Mouse (Mus musculus) gastrocnemius, adult 8-10 months (tissue): ENCODE data around the gene Gm43517. TPM values are rescaled to one million over a fixed set of nuclear protein-coding genes. Genes with fewer than 3 reads are reported as not detected.

Experiments
- DNase-seq, 2 experiments: peaks; one replicate each; pipeline ENCODE4 v3.0.0; 2022; ENCODE audit warnings: low spot score in 2 of 2
- total RNA-seq, 4 experiments: library from RNA; stranded (reverse); gene quantifications; 2 replicates each; pipeline ENCODE4 v1.2.4; 2022

Gene Gm43517
- total RNA-seq, 4 experiments from 2014 or later: not detected

DNA sequence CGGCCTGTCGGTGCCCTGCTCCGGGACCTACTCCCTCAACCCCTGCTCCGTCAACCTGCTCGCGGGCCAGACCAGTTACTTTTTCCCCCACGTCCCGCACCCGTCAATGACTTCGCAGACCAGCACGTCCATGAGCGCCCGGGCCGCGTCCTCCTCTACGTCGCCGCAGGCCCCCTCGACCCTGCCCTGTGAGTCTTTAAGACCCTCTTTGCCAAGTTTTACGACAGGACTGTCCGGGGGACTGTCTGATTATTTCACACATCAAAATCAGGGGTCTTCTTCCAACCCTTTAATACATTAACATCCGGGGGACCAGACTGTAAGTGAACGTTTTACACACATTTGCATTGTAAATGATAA, 637 bp downstream of the Gm43517 start:
- no peak for DNase-seq

DNA sequence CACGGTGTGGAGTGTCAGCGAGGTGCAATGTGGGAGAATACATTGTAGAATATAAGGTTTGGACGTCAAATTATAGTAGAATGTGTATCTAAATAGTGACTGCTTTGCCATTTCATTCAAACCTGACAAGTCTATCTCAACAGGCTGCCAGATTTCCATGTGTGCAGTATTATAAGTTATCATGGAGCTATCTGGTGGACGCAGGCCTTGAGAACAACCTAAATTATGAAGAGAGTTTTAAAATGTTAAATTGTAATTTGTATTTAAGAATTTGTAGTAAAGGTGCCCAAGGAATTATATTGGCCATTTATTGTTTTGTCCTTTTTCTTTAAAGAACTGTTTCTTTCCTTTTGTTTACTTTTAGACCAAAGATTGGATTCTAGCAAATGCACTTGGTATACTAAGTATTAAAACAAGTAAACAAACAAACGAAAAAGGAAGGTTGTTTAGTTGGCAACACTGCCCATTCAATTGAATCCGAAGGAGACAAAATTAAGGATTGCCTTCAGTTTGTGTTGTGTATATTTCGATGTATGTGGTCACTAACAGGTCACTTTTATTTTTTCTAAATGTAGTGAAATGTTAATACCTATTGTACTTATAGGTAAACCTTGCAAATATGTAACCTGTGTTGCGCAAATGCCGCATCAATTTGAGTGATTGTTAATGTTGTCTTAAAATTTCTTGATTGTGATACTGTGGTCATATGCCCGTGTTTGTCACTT, 1.3 kb downstream of the Gm43517 start:
- no peak for DNase-seq

DNA sequence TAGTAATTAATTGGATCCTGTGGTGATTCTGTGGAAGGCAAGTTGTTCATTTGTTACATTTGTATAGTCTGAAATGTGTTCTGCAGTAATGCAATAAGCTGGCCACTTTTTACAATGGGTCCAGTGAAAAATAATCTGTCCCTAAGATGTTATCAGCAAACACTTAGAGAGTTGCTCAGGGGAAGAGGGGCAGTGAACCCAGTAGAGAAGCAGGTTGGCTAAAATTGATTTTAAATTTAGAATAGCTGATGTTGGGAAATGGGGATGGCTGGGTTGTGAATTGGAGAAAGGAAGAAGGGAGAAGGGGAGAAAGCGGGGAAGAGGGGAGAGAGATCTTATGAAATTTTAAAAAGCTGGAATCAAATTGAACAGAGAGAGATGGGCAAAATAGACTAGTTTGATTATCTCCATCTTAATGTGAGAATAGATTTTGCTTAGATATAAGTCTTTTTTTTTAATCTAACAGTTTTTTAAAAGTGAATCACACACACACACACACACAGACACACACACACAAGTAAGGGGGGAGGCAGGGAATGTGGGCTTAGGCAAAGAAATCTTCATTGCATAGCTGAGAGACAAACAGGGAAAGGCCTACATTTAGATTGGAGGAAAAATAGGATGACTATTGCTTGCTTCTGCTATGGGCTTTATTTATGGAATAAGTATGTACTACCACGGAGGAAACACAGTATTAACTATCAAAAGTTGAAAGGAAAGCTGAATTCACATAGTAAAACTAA, 3.1 kb downstream of the Gm43517 start:
- no peak for DNase-seq

- DNase-seq: no peak
These were observed 4.7 kb downstream of the Gm43517 start for GRCm38 (mm10) chr12:49389666-49390065.

DNA sequence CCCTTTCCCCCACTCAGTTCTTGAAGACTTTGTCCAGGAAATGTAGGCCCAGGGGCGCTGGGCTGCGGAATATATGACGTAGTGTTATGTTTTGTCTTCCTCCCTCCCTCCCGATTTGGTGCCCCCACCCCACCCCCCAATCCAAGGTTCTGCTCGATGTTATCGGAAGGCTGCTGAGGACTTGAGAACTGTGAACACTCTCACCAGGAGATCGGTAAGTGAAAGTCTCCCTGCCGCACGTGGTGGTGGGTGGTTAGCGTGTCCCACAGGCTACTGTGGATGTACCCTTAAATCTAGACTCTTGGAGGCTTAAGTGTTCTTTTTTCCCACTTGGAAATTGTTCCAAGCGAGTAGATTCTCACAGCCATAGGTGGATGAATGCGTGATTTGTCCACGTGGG, 5.3 kb downstream of the Gm43517 start:
- DNase-seq: no peak

DNA sequence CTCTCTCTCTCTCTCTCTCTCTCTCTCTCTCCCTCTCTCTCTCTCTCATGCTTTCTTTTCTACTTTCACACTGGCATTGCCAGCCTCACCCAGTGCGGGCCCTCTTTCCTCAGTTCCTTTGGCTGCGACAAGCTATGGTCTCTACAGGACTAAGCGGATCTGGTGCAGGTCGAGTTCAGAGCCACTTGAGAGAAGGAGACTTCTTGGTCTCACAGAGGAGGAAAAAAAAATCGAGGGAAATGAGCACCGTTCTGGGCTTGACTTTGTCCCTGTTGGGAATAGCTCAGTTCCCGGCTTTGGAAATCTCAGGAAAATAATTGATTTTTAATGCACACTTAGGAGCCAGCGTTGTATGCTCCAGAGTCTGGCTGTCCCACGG, 5.9 kb downstream of the Gm43517 start:
- no peak for DNase-seq

DNA sequence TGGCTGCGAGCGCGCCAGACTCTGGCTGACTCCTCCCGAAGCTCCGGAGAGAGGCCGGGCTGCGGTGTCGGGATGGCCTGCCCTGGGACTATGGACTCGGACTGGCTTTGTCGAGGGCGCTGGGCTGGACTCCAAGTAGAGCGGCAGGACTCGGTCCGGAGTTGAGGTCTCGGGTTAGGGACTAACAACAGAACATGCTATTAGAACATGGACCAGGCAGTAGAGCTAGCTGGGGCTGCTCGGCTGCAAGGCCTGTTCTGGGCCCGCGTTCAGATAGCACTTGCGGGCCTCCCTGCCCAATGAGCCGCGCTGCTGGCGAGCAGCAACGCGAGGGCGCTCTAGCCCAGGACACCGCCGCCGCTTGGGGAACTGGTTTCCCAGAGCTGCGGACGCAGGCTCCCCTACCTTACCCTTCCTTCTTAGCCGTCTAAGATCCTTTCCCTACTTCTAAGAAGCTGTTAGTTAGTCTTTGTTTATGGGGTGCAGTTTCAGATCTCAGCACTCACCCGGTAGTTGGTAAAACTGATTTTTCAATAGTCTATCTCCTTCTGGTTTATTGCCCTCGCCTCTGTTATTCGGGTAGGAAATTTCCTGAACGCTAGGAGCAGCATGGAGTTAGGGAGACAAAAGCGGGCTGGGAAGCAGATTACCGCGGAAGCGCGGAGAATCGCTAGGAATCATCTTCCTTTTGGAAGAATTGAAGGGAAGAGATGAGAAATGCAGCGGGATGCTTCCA, 6.5 kb downstream of the Gm43517 start:
- no peak for DNase-seq

DNA sequence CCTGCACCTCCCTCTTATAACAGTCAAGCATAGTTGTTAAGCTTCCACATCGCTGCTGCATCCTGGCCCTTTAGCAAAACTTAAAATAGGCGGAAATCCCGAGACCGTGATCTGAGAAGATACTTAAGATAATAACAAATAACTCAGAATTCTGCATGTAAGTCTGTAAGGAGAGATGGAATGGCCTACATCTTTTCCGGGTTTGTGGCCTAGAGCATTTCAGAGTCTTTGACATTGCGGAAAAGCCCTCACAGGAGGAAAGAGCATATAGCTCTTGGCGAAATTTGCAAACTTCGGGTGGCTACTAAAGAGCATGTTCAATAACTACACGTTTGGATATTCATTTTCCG, 7.0 kb downstream of the Gm43517 start:
- no peak for DNase-seq

GRCm38 (mm10) chr12:49392876-49393275, 7.9 kb downstream of the Gm43517 start:
- DNase-seq: no peak

GRCm38 (mm10) chr12:49393639-49394038, 8.7 kb downstream of the Gm43517 start:
- DNase-seq: no peak

DNA sequence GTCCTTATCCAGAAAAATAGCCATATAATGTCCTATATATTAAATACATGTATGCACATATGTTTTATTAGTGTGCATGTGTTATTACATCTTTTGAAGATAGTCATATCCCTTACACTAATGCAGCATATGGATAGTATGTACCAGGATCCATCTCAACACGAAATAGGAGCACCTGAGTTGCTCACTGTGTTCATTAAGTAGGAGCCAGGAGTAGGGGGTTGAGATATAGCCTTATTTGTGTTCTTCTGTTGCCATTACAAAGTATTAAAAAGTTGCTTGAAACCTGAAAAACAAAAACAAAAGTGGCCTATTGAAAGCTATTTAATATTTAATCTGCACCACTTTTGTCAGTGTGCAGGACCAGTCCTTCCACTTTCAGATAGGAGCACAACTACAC, 9.2 kb downstream of the Gm43517 start:
- no peak for DNase-seq

DNA sequence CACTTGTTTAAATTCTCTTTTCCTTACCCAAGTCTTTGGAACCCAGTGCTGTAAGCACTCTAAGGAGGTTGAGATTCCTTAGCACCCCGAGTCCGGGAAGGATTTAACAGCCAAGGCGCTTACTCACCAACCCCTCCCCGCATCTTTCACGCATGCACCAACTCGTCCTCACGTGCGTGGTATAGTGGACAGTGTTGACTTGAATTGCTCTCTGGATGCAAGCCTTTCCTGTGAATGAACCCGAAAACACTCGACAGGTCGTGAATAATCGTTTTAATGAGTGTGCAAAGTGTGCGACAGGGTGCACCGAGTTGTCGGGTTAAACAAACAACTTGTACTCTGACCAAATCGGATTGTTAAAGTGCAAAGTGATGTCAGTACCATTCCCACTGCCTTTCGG, 9.9 kb downstream of the Gm43517 start:
- no peak for DNase-seq

DNA sequence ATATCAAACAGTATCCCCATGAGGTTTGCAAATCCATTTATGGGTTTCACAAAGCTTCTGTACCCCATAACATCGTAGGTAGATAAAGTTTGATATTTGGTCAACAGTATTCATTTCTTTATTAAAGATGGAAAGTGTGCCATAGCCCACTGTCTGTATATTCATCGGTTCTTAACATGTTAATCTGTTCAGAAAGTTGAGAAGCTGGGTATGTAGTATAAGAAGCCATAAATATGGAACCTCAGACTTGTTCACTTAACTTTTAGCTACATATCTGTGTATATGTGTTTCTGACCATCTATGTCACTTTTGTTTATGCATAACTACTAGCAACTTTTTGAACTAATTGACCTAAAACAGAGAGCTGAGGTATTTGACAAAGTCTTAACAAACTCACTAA, 11.0 kb downstream of the Gm43517 start:
- no peak for DNase-seq

DNA sequence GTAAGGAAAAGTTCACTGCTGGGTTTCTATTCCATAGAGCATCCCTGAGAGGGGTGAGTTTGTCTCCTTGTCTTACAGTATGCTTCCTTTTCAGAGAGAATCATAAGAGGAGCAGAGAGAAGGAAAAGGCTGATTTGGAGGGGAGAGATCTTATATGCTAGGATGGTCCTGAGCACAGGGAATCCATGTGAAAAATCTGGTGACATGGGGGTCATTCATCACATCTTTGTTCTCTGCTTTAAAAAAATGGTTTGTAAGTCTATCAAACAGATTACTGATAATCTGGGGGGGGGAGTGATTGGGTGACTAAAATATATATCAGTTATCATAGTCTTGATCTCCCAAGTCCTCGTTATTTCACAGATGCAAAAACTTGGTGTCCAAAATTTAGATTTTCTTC, 11.8 kb downstream of the Gm43517 start:
- DNase-seq: no peak

GRCm38 (mm10) chr12:49397443-49398162, 12.6 kb downstream of the Gm43517 start:
- DNase-seq: no peak

- DNase-seq: no peak
These were observed 13.2 kb downstream of the Gm43517 start for GRCm38 (mm10) chr12:49398163-49398540.

DNA sequence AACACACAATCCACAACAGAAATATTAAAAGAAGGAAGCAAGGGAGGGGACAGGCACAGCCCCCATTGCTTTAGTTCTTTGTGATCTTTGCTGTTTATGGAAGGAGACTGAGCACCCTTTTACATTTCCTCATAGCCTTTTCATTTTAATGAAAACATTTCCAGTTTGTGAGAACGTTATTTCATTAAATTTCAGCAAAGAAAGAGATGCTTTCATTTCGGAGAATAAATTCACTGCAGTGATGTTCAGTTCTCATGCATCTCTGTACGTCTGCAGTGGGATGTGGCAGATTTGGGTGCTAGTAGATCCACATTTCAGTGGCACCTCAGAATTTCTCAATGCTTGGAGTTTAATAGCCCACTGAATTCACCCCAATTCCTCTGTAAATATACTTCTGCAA, 13.7 kb downstream of the Gm43517 start:
- DNase-seq: no peak

GRCm38 (mm10) chr12:49399611-49400010, 14.6 kb downstream of the Gm43517 start:
- no peak for DNase-seq

- no peak for DNase-seq
These were observed 15.3 kb downstream of the Gm43517 start for GRCm38 (mm10) chr12:49400036-49400852.

DNA sequence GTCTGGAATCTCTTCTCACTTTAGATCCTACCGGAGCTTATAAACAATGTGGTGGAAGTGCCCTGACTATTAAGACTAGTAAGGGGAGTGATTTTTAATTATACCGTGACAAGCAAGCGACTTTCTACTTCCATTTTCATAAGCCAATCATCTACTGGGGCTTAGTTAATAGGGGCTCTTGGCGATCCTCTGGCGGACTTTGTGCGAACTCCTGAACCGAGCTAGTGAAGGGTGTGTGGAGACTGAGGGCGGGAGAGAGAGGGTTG, 15.8 kb downstream of the Gm43517 start:
- DNase-seq: no peak

DNA sequence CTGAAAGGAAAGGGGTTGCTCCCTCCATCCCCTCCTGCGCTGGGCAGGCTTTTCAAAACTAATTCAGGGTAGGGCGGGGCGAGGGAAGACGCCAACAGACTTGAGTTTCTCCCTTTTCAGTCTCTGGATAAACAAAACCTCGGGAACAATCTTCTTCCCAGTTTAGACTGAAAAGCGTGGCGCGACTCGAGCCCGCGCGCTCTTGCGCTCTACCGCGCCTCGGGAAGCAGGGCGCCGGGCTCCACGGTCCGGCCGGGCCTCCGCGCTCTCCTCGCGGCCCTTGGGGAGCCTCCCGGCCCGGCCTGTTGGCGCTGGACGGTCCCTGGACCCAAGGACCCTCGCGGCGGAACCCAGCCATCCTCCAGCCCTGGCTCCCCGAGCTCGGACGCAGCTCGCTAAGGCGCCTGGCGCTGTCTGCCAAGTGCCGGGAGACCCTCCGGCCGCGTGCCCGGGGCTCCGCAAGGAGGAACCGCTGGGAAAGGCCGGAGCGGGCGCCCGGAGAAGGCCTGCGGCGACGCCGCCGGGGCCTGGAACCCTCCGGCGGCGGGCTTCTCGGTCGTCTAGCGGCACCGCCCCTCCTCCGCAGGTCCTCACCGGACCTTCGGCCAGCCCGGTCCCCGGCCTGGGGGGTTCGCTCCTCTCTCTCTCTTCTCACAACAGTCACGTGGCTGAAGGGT, 16.3 kb downstream of the Gm43517 start:
- no peak for DNase-seq
